Mouse (Mus musculus): ENCODE measurements around the gene Ccdc24. TPM values are rescaled to one million over a fixed set of nuclear protein-coding genes. Genes with fewer than 3 reads are reported as not detected.
A peak's percentile ranks its signal among the peaks of the same experiment; 100 is the strongest.

The Ccdc24 gene
- polyA plus RNA-seq, 1 experiment, result 1.4 TPM

- no peaks in the 10 kb centered on the region for H3K27me3 ChIP-seq (ENCODE audit: control insufficient read depth, insufficient read depth, insufficient read length)
- no peak overlapping the region for H3ac ChIP-seq (ENCODE audit: control insufficient read depth, insufficient read length, low read depth)
- no peaks in the 10 kb centered on the region for H3K79me3 ChIP-seq (ENCODE audit: low read depth)
- H3K79me2 ChIP-seq (ENCODE audit: control insufficient read depth, insufficient read depth), result no peaks in the 10 kb centered on the region
- H3K36me3 ChIP-seq (ENCODE audit: control insufficient read depth, insufficient read depth), result no peaks in the 10 kb centered on the region
- no peak for TF ChIP-seq MYOD1 (IDR thresholded peaks at IDR 0.05; ENCODE audit: control insufficient read depth, insufficient read length, low read depth)
- no peak for TF ChIP-seq CEBPB (IDR thresholded peaks at IDR 0.05; ENCODE audit: low read depth)
- no peak for TF ChIP-seq MYOG (IDR thresholded peaks at IDR 0.05; ENCODE audit: control insufficient read depth, extremely low read depth, insufficient read length)
- TF ChIP-seq USF1 (IDR thresholded peaks at IDR 0.05; ENCODE audit: low read depth), result no peak
- TF ChIP-seq CTCF (IDR thresholded peaks at IDR 0.05; ENCODE audit: control insufficient read depth, insufficient read depth, insufficient read length), result no peak
- no peak for TF ChIP-seq FOSL1 (IDR thresholded peaks at IDR 0.05; ENCODE audit: insufficient read depth, low read length, poor library complexity, severe bottlenecking)
- no peak for TF ChIP-seq MAX (IDR thresholded peaks at IDR 0.05)
- no peak overlapping the region for H3K4me3 ChIP-seq (ENCODE audit: insufficient read depth, poor library complexity, severe bottlenecking)
These were observed 31.5 kb downstream of the Ccdc24 start for GRCm38 (mm10) chr4:117840821-117841220.

DNA sequence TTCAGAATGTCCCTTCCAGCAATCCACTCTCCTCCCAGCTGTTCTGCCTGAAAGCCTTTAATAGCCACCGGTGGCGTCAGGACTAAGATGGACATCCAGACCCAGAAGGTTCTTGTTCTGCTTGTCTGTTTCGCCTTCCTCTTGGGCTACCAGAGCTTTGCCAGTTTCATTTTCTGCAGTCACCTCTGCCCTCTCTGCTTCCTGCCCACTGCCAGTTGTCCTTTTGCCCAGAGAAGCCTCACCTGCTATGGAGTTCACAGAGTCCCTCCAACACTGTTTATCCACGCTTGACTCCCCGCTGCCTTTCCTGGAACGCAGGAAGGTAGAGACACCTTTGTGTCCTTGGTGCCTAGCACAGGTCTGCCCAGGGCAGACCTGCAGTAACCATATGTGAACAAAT is 33.0 kb downstream of the Ccdc24 start:
- no peaks in the 10 kb centered on the region for H3K79me3 ChIP-seq (ENCODE audit: low read depth)
- H3K27me3 ChIP-seq (ENCODE audit: control insufficient read depth, insufficient read depth, insufficient read length), result no peaks in the 10 kb centered on the region
- no peak overlapping the region for H3ac ChIP-seq (ENCODE audit: control insufficient read depth, insufficient read length, low read depth)
- H3K36me3 ChIP-seq (ENCODE audit: control insufficient read depth, insufficient read depth), result no peaks in the 10 kb centered on the region
- TF ChIP-seq MYOG (IDR thresholded peaks at IDR 0.05; ENCODE audit: control insufficient read depth, extremely low read depth, insufficient read length) (no peak), USF1 (IDR thresholded peaks at IDR 0.05; ENCODE audit: low read depth) (no peak), FOSL1 (IDR thresholded peaks at IDR 0.05; ENCODE audit: insufficient read depth, low read length, poor library complexity, severe bottlenecking) (no peak), MAX (IDR thresholded peaks at IDR 0.05) (no peak), CEBPB (IDR thresholded peaks at IDR 0.05; ENCODE audit: low read depth) (no peak), CTCF (IDR thresholded peaks at IDR 0.05; ENCODE audit: control insufficient read depth, insufficient read depth, insufficient read length) (no peak), MYOD1 (IDR thresholded peaks at IDR 0.05; ENCODE audit: control insufficient read depth, insufficient read length, low read depth) (no peak)
- H3K79me2 ChIP-seq (ENCODE audit: control insufficient read depth, insufficient read depth), result no peaks in the 10 kb centered on the region
- H3K4me3 ChIP-seq (ENCODE audit: insufficient read depth, poor library complexity, severe bottlenecking), result no peak overlapping the region

DNA sequence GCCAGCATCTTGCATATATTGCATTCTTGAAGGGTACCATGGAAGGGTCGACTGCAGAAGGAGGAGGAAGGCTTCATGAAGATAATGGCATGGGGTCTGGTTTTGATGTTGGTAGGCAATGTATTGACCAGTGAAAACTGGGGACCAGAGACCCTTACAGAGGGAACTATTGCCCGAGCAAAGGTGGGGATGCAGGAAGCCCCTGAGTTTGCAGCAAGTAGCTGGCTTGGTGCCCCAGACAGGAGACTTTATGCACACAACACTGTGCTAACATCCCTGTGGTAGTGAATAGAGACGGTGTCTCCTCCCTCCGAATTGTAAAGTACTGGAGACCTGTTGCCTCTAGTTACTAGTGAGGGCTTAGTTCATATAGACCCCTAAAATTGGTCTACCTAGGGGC is 35.1 kb downstream of the Ccdc24 start:
- H3K4me3 ChIP-seq (ENCODE audit: insufficient read depth, poor library complexity, severe bottlenecking), result no peak overlapping the region
- H3K79me3 ChIP-seq (ENCODE audit: low read depth), result no peaks in the 10 kb centered on the region
- TF ChIP-seq MYOG (IDR thresholded peaks at IDR 0.05; ENCODE audit: control insufficient read depth, extremely low read depth, insufficient read length), result no peak
- no peak for TF ChIP-seq MAX (IDR thresholded peaks at IDR 0.05)
- no peak for TF ChIP-seq MYOD1 (IDR thresholded peaks at IDR 0.05; ENCODE audit: control insufficient read depth, insufficient read length, low read depth)
- no peak for TF ChIP-seq CTCF (IDR thresholded peaks at IDR 0.05; ENCODE audit: control insufficient read depth, insufficient read depth, insufficient read length)
- no peak for TF ChIP-seq FOSL1 (IDR thresholded peaks at IDR 0.05; ENCODE audit: insufficient read depth, low read length, poor library complexity, severe bottlenecking)
- no peak for TF ChIP-seq CEBPB (IDR thresholded peaks at IDR 0.05; ENCODE audit: low read depth)
- no peak for TF ChIP-seq USF1 (IDR thresholded peaks at IDR 0.05; ENCODE audit: low read depth)
- H3K79me2 ChIP-seq (ENCODE audit: control insufficient read depth, insufficient read depth), result no peaks in the 10 kb centered on the region
- H3K27me3 ChIP-seq (ENCODE audit: control insufficient read depth, insufficient read depth, insufficient read length), result no peaks in the 10 kb centered on the region
- H3K36me3 ChIP-seq (ENCODE audit: control insufficient read depth, insufficient read depth), result no peaks in the 10 kb centered on the region
- H3ac ChIP-seq (ENCODE audit: control insufficient read depth, insufficient read length, low read depth), result no peak overlapping the region

DNA sequence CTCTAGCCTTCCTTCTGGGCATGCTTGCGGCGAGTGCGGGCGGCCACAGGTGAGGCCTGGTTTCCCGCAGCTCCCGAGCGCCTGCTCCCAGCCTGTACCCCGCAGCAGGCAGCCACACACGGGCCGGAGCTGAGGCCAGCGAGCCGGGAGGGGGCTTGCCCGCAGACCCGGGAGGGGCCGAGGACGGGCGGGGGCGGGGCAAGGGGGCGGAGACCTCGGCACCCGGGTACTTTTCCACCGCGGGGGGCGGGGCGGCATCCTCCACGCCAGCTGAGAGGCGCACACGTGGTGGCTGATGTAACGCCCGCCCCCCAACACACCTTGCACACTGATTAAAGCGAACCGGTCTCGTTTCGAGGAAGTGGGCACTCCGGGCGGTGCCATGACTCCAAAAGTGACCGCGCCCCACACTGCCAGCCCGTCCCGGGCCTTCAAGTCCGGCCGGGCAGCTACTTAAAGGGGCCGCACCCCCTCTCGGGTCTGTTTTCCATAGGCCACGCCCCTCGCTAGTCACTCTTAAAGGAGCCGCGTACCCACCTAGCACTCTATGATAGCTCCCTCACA is 36.1 kb downstream of the Ccdc24 start:
- no peaks in the 10 kb centered on the region for H3K36me3 ChIP-seq (ENCODE audit: control insufficient read depth, insufficient read depth)
- H3ac ChIP-seq (ENCODE audit: control insufficient read depth, insufficient read length, low read depth), result peak overlapping the region; percentile 95
- H3K4me3 ChIP-seq (ENCODE audit: insufficient read depth, poor library complexity, severe bottlenecking), result peak overlapping the region; percentile 53
- no peaks in the 10 kb centered on the region for H3K27me3 ChIP-seq (ENCODE audit: control insufficient read depth, insufficient read depth, insufficient read length)
- TF ChIP-seq MAX (IDR thresholded peaks at IDR 0.05) (no peak), CEBPB (IDR thresholded peaks at IDR 0.05; ENCODE audit: low read depth) (no peak), MYOD1 (IDR thresholded peaks at IDR 0.05; ENCODE audit: control insufficient read depth, insufficient read length, low read depth) (no peak), FOSL1 (IDR thresholded peaks at IDR 0.05; ENCODE audit: insufficient read depth, low read length, poor library complexity, severe bottlenecking) (no peak), CTCF (IDR thresholded peaks at IDR 0.05; ENCODE audit: control insufficient read depth, insufficient read depth, insufficient read length) (no peak), USF1 (IDR thresholded peaks at IDR 0.05; ENCODE audit: low read depth) (no peak), MYOG (IDR thresholded peaks at IDR 0.05; ENCODE audit: control insufficient read depth, extremely low read depth, insufficient read length) (no peak)
- no peaks in the 10 kb centered on the region for H3K79me2 ChIP-seq (ENCODE audit: control insufficient read depth, insufficient read depth)
- no peaks in the 10 kb centered on the region for H3K79me3 ChIP-seq (ENCODE audit: low read depth)

GRCm38 (mm10) chr4:117835531-117836111 is 36.7 kb downstream of the Ccdc24 start:
- Histone ChIP-seq H3K4me3 (ENCODE audit: insufficient read depth, poor library complexity, severe bottlenecking) (peak overlapping the region; percentile 53), H3K36me3 (ENCODE audit: control insufficient read depth, insufficient read depth) (no peaks in the 10 kb centered on the region), H3K27me3 (ENCODE audit: control insufficient read depth, insufficient read depth, insufficient read length) (no peaks in the 10 kb centered on the region), H3ac (ENCODE audit: control insufficient read depth, insufficient read length, low read depth) (peak overlapping the region; percentile 95), H3K79me2 (ENCODE audit: control insufficient read depth, insufficient read depth) (no peaks in the 10 kb centered on the region), H3K79me3 (ENCODE audit: low read depth) (no peaks in the 10 kb centered on the region)
- TF ChIP-seq CEBPB (IDR thresholded peaks at IDR 0.05; ENCODE audit: low read depth) (no peak), MYOD1 (IDR thresholded peaks at IDR 0.05; ENCODE audit: control insufficient read depth, insufficient read length, low read depth) (no peak), USF1 (IDR thresholded peaks at IDR 0.05; ENCODE audit: low read depth) (no peak), FOSL1 (IDR thresholded peaks at IDR 0.05; ENCODE audit: insufficient read depth, low read length, poor library complexity, severe bottlenecking) (no peak), MAX (IDR thresholded peaks at IDR 0.05) (no peak), MYOG (IDR thresholded peaks at IDR 0.05; ENCODE audit: control insufficient read depth, extremely low read depth, insufficient read length) (no peak), CTCF (IDR thresholded peaks at IDR 0.05; ENCODE audit: control insufficient read depth, insufficient read depth, insufficient read length) (no peak)

Measured in C2C12 (cell line).